Mouse (Mus musculus) heart, embryonic 13.5 days (tissue): Measurements from ENCODE around the gene Rabl6. TPM values are rescaled to one million over a fixed set of nuclear protein-coding genes. Genes with fewer than 3 reads are reported as not detected.

Experiments used
- ATAC-seq: fragments of 200-750 bp; cut with Nextera tagmentation; 2 replicates; pipeline ENCODE4 v1.8.0; 2017; ENCODE audit warnings: moderate TSS enrichment; ENCODE audit not compliant: insufficient number of reproducible peaks, low FRiP score, low TSS enrichment; ENCODE audit errors: extremely low read depth
- H3K27ac ChIP-seq: fragments of 300-500 bp; sonication (generic); replicated peaks from 2 replicates; pipeline ENCODE4 v1.5.1; 2015; ENCODE audit warnings: moderate library complexity, mild to moderate bottlenecking, inconsistent platforms
- H3K27me3 ChIP-seq: fragments of 300-500 bp; sonication (generic); replicated peaks from 2 replicates; pipeline ENCODE4 v1.6.1; 2015; ENCODE audit warnings: mild to moderate bottlenecking, inconsistent platforms
- H3K36me3 ChIP-seq: fragments of 300-500 bp; sonication (generic); 2 replicates; pipeline ENCODE4 v1.6.1; 2015; ENCODE audit warnings: mild to moderate bottlenecking, inconsistent platforms
- H3K4me1 ChIP-seq: fragments of 300-500 bp; sonication (generic); 2 replicates; pipeline ENCODE4 v1.6.1; 2015; ENCODE audit warnings: inconsistent platforms
- H3K4me2 ChIP-seq: fragments of 300-500 bp; sonication (generic); 2 replicates; pipeline ENCODE4 v1.6.1; 2015; ENCODE audit warnings: inconsistent platforms, mild to moderate bottlenecking, moderate library complexity
- H3K4me3 ChIP-seq: fragments of 300-500 bp; sonication (generic); 2 replicates; pipeline ENCODE4 v1.5.1; 2015; ENCODE audit warnings: moderate library complexity, mild to moderate bottlenecking, inconsistent platforms
- H3K9ac ChIP-seq: fragments of 300-500 bp; sonication (generic); 2 replicates; pipeline ENCODE4 v1.6.1; 2015; ENCODE audit warnings: inconsistent platforms, mild to moderate bottlenecking, moderate library complexity
- H3K9me3 ChIP-seq: fragments of 300-500 bp; sonication (generic); 2 replicates; pipeline ENCODE4 v1.6.1; 2016; ENCODE audit warnings: inconsistent platforms
- WGBS: fragments of 180-500 bp; shearing (Covaris S2); methylation state at CpG from one replicate; pipeline ENCODE4 v1.1.7; 2015; ENCODE audit warnings: mixed read lengths; 5-methylcytosine and 5-hydroxymethylcytosine counted together
- polyA plus RNA-seq: library from polyadenylated mRNA; unstranded; fragments of >200 nt; fragmentation: Nextera tagmentation; extraction: Ambion mirVana; gene quantifications from 2 replicates; pipeline ENCODE4 v1.2.1, GENCODE M21; 2015

Gene Rabl6
- polyA plus RNA-seq, 1 experiment from 2014 or later = 42.9 TPM

DNA sequence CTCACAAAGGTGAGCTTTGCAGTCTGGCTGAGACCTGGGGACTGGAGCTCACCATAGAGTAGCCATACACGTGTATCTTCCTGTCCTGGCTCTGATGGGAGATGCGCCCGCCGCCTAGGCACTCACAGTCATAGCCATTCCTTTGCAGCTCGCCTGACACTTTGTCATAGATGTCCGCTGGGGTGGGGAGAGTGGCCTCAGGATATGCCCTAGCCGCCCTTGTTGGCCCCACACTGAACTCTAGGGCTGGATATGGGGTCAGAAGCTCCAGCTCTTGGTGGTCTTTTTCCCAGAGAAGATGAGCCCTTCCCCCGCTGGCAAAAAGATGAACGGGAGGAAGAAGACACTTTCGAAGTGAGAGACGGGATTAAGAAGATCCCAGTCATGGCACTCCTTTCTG is 34.2 kb downstream of the Rabl6 start:
- WGBS = 10% methylated on average over 11 of the region's 11 CpGs
- H3K27ac ChIP-seq = peak overlapping the region; percentile 90
- H3K4me3 ChIP-seq = peak overlapping the region; percentile 71
- H3K9me3 ChIP-seq = no peaks in the 10 kb centered on the region
- peak overlapping the region; percentile 86 for H3K9ac ChIP-seq
- peaks cover 50% of the 10 kb centered on the region for H3K4me1 ChIP-seq
- H3K4me2 ChIP-seq = peak overlapping the region; percentile 90
- H3K27me3 ChIP-seq = peaks cover 35% of the 10 kb centered on the region
- no peak for ATAC-seq
- H3K36me3 ChIP-seq = peaks cover 33% of the 10 kb centered on the region

DNA sequence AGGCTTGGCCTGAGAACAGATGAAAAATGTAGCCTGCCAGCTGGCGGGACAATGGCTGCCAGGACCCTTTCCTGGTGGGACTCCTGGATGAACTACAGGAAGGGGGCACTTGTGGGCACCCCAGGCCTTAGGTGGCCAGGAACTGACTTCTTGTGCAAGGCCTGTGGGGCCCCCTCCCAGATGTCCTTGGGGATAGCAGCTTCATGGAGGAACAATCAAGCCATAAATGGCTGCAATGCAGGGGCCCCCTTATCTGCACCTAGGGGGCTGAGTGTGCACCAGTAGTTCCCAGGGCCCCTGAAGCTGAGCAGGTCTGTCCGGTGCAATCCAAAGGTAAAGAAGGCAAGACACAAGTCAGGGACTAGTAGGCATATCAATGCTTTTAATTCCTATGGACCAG is 35.3 kb downstream of the Rabl6 start:
- 93% methylated on average over 2 of the region's 2 CpGs for WGBS
- no peak for ATAC-seq
- H3K27ac ChIP-seq = no peak overlapping the region
- H3K4me1 ChIP-seq = peaks cover 39% of the 10 kb centered on the region
- peaks cover 44% of the 10 kb centered on the region for H3K36me3 ChIP-seq
- peaks cover 24% of the 10 kb centered on the region for H3K27me3 ChIP-seq
- H3K9ac ChIP-seq = peak overlapping the region; percentile 86
- H3K4me3 ChIP-seq = peak overlapping the region; percentile 71
- H3K4me2 ChIP-seq = peak overlapping the region; percentile 90
- H3K9me3 ChIP-seq = no peaks in the 10 kb centered on the region

DNA sequence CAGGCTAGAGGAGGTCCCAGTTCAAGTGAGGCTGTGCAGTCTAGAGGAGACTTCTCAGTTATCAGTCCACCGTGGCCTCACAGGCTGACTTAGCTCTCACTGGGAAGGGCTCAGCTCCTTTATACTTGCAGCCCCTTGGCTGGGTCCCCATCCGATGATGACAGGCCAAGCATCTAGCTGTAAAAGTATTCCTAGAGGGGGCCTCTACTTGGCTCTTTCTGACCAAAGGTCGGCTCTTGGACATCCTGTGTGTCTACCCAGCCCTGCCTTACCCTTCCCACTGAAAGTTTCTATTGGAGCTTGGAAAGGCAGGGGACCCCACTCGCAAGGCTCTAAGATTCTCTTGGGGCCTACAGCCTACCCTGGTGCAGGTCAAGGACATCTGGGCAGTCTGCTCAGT is 37.1 kb downstream of the Rabl6 start:
- Histone ChIP-seq H3K27me3 (peaks cover 6% of the 10 kb centered on the region), H3K4me2 (no peak overlapping the region), H3K27ac (no peak overlapping the region), H3K4me1 (peaks cover 26% of the 10 kb centered on the region), H3K9ac (no peak overlapping the region), H3K36me3 (peaks cover 52% of the 10 kb centered on the region), H3K4me3 (no peak overlapping the region), H3K9me3 (no peaks in the 10 kb centered on the region)
- ATAC-seq = no peak
- WGBS = 74% methylated on average over 4 of the region's 4 CpGs

DNA sequence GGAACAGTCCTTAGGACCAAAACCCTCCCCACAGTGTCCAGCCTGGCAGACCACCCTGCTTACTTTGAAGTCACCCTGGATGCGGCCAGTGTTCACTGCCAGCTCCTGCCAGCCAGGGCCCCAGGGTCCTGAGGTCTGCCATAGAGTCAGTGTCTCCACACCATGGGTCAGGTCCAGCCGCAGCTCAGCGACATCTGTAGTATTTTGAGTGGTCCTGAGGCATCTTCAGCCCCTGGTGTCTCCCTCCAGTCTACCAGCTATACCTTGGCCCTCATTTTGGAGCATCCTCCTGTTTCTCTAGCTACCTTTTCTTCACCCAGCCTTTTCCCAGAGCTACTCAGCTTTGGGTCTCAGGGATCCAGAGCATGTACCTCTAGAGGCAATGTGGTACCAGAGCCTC is 39.0 kb downstream of the Rabl6 start:
- no peak overlapping the region for H3K27ac ChIP-seq
- WGBS = 94% methylated on average over 3 of the region's 3 CpGs
- H3K9me3 ChIP-seq = no peaks in the 10 kb centered on the region
- H3K9ac ChIP-seq = no peak overlapping the region
- ATAC-seq = no peak
- H3K4me1 ChIP-seq = peaks cover 17% of the 10 kb centered on the region
- no peaks in the 10 kb centered on the region for H3K27me3 ChIP-seq
- peaks cover 71% of the 10 kb centered on the region for H3K36me3 ChIP-seq
- H3K4me3 ChIP-seq = no peak overlapping the region
- no peak overlapping the region for H3K4me2 ChIP-seq

DNA sequence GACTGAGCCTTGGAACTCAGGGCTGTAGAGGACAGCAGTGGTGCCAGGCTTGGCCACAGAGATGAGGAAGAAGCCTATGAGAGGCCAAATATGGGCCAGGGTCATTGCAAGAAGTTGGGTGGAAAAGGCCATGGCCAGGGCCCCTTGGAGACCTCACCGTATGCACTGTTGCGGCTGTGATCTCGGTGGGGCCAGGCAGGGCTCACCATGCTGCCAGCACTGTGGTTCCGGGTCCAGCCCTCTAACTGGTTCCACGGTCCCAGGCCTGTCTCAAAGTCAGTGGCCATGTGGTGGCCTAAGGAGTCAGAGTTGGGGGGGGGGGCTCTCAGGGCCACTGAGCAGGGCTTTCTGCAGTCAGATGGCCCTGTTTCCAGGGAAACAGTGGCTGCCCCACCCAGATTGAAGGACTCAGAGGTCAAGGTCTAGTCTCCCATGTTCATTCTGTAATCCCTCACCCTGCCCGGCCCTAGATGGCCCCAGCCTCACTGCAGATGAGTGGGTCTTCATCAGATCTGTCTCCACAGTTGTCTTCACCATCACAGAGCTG is 39.8 kb downstream of the Rabl6 start:
- Histone ChIP-seq H3K4me3 (no peak overlapping the region), H3K9me3 (no peaks in the 10 kb centered on the region), H3K27me3 (no peaks in the 10 kb centered on the region), H3K4me1 (peaks cover 10% of the 10 kb centered on the region), H3K36me3 (peaks cover 79% of the 10 kb centered on the region), H3K4me2 (no peak overlapping the region), H3K27ac (no peak overlapping the region), H3K9ac (no peak overlapping the region)
- 84% methylated on average over 6 of the region's 6 CpGs for WGBS
- ATAC-seq = no peak

DNA sequence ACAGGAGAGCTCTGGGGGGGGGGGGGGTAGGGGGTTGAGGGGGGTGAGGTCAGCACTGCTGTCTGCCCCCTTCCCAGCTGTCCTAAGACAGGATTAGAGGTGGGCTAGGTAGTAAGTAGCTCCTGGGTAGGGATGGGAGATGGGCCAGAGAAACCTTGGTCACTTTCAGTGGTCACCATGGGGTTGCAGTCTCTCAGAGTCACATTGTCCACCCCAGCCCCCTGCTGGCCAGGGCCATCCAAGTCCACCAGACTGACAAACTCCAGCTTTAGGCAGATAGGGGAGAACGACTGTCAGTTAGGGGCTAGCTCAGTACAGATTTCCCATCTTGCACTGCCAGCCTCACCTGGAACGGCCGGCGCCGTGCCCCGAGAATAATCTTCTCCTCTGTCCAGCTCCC is 41.8 kb downstream of the Rabl6 start:
- peaks cover 87% of the 10 kb centered on the region for H3K36me3 ChIP-seq
- no peaks in the 10 kb centered on the region for H3K27me3 ChIP-seq
- H3K27ac ChIP-seq = no peak overlapping the region
- WGBS = 72% methylated on average over 6 of the region's 6 CpGs
- 0 out of 2 replicates have a peak, but pooled peaks have one; percentile 16 for ATAC-seq
- H3K4me1 ChIP-seq = no peaks in the 10 kb centered on the region; the same call in 1 of the 2 replicates
- no peaks in the 10 kb centered on the region for H3K9me3 ChIP-seq
- H3K4me3 ChIP-seq = no peak overlapping the region
- H3K4me2 ChIP-seq = no peak overlapping the region
- H3K9ac ChIP-seq = no peak overlapping the region

DNA sequence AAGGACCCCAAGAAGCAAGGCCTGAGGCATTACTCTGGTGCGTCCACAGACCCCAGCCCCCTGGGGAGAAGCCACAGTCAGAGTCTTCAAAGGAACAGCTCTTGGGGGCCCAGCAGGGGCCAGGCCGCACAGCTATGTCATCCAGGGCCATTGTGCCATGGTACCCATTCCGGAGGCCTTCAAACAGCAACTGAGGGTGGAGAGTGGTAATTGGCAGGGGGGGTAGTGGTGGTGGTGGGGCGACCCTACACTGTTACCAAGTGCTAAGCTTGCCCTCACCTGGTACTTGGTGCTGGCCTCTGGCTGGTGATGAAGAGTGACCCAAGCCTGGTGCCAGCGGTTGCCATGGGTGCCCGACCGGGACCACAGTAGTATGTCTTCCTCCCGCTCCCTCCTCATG is 42.6 kb downstream of the Rabl6 start:
- Histone ChIP-seq H3K9me3 (no peaks in the 10 kb centered on the region), H3K9ac (no peak overlapping the region), H3K4me3 (no peak overlapping the region), H3K4me2 (no peak overlapping the region), H3K27ac (no peak overlapping the region), H3K36me3 (peaks cover 88% of the 10 kb centered on the region), H3K27me3 (no peaks in the 10 kb centered on the region), H3K4me1 (no peaks in the 10 kb centered on the region)
- ATAC-seq = no peak
- 84% methylated on average over 8 of the region's 8 CpGs for WGBS

DNA sequence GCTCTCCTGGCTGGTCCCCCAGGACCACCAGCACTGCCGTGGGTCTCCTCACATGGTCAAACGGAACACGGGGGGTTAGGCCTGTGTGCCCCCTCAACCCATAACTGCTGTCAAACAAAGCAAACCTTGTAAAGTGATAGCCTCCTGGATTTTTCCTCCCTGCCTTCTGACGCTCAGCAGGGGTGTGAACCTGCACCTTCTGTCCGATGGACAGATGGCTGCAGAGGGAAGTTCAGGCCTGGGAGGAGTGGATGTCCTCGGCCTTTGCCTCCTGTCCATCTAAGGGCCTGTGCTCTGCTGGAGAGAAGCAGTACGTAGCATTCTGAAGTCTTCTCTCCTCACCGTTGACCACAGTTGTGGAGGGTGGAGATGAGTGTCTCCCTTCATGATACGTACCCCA is 46.4 kb downstream of the Rabl6 start:
- 71% methylated on average over 9 of the region's 9 CpGs for WGBS
- Histone ChIP-seq H3K4me2 (no peak overlapping the region), H3K27ac (no peak overlapping the region), H3K4me3 (no peak overlapping the region), H3K4me1 (peaks cover 16% of the 10 kb centered on the region), H3K9ac (no peak overlapping the region), H3K36me3 (peaks cover 65% of the 10 kb centered on the region), H3K27me3 (no peaks in the 10 kb centered on the region), H3K9me3 (no peaks in the 10 kb centered on the region)
- no peak for ATAC-seq

DNA sequence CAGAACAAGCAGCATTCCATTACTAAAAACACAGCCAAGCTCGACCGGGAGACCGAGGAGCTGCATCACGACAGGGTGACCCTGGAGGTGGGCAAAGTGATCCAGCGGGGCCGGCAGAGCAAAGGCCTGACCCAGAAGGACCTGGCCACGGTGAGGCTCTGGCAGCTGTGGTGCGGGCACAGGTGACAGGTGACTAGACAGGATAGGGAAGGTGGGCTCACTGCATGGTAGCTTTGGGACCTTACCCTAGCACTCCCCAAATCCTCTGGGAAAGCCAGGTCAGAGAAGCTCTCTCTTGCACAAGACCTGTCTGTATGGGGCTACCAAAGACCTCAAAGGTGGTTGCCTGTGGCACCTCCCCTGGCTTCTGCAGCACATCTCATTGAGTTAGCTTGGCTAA is 47.8 kb downstream of the Rabl6 start:
- ATAC-seq = no peak
- no peaks in the 10 kb centered on the region for H3K9me3 ChIP-seq
- H3K4me2 ChIP-seq = no peak overlapping the region
- WGBS = 81% methylated on average over 8 of the region's 8 CpGs
- no peak overlapping the region for H3K27ac ChIP-seq
- no peak overlapping the region for H3K9ac ChIP-seq
- no peaks in the 10 kb centered on the region for H3K27me3 ChIP-seq
- H3K4me1 ChIP-seq = peaks cover 25% of the 10 kb centered on the region
- H3K36me3 ChIP-seq = peaks cover 57% of the 10 kb centered on the region
- H3K4me3 ChIP-seq = no peak overlapping the region

DNA sequence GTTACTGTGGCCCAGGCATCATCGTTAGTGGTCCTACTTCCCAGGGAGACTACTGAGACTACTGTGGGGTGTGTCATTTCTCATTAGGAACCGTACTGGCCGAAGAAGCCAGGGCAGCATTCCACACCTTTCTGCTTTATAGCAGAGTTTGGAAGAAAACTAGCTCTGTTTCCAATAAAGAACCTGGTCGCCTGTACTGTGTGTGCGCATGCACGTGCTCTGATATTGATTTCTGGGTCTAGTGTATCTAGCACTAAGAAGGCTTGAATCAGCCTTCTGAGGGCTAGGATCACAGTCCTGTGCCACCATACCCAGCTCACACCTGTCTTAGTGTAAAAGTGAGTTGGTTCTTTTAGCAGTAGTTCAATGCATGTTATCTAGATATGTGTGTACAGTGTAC is 49.5 kb downstream of the Rabl6 start:
- WGBS = 77% methylated on average over 6 of the region's 6 CpGs
- H3K4me2 ChIP-seq = peak overlapping the region; percentile 86
- ATAC-seq = no peak
- H3K4me3 ChIP-seq = peak overlapping the region; percentile 99
- no peak overlapping the region for H3K27ac ChIP-seq
- peaks cover 39% of the 10 kb centered on the region for H3K36me3 ChIP-seq
- no peaks in the 10 kb centered on the region for H3K9me3 ChIP-seq
- H3K9ac ChIP-seq = peak overlapping the region; percentile 99
- peaks cover 25% of the 10 kb centered on the region for H3K4me1 ChIP-seq
- H3K27me3 ChIP-seq = no peaks in the 10 kb centered on the region

DNA sequence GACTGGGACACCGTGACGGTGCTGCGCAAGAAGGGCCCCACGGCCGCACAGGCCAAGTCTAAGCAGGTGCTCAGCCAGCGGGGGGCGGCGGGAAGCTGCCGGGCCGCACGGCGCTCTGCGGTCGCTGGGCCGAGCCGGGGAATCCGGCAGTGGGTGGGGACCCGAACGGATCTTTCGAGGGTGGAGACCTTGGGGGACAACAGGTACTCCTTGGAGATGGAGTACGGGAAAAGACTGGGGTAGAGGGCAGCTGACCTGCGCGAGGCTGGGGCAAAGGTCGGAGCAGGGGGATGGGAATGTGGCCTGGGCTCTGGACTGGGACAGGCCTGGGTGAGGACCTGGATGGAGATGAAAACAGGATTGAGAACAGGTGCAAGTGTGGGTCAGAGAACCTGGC is 50.4 kb downstream of the Rabl6 start:
- 1% methylated on average over 24 of the region's 24 CpGs for WGBS

DNA sequence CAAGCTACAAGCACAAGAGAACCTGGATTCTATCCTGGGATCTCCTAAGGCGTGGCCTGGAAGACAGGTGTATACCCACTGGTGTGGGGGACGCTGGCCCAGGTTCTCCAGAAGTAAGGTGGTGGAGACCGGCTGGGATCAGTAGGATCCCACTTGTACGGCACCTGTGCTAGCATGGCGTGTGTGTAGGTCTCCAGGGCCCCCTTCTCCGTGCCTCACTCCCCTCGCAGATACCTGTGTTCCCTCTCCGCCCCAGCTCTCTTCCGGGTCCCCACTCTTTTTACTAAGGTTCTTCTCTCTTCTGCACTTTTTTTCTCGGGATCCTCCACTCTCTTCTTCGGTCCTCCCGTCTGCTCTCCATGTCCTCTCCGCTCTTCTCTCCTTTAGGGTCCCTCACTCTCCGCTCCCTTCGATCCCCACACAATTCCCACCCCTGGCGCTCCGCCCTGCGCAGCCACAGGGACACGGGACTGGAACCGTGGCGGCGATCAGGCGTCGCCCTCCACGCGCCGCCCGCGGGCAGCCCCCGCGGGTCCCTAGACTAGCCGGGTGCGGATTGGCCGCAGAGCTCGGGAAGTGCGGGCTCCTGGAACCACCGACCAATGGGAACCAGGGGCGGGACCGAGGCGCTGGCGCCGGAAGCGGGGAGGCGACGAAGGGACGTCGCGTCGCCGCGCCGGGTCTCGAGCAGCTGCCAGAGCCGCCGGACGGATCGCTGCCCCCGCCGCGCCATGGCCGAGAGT is 50.9 kb downstream of the Rabl6 start, which contains the start of gene Edf1:
Gene Edf1, plus strand, starts transcription at position 627 of the 743 bp plus-strand sequence.
- peak; percentile 96 for ATAC-seq
- Histone ChIP-seq H3K27me3 (no peaks in the 10 kb centered on the region), H3K4me3 (peak within 1 kb of the TSS; percentile 99), H3K4me1 (peaks cover 25% of the 10 kb centered on the region), H3K9me3 (no peaks in the 10 kb centered on the region), H3K4me2 (peak within 1 kb of the TSS; percentile 86), H3K9ac (peak within 1 kb of the TSS; percentile 99), H3K36me3 (peaks cover 26% of the 10 kb centered on the region), H3K27ac (peak within 1 kb of the TSS; percentile 84)
- 1% methylated on average over 61 of the region's 61 CpGs for WGBS

More for the DNA sequence above, 50.4 kb downstream of the Rabl6 start:
- Histone ChIP-seq H3K4me1 (peaks cover 25% of the 10 kb centered on the region), H3K36me3 (peaks cover 31% of the 10 kb centered on the region), H3K4me3 (peak overlapping the region; percentile 99), H3K27me3 (no peaks in the 10 kb centered on the region), H3K9me3 (no peaks in the 10 kb centered on the region), H3K27ac (peak overlapping the region; percentile 80), H3K4me2 (peak overlapping the region; percentile 86), H3K9ac (peak overlapping the region; percentile 99)
- ATAC-seq = no peak; the same call in 1 of the 2 replicates
